Mouse (Mus musculus) heart, adult 18-20 months (tissue): Measurements from ENCODE around the gene Card10. TPM values are rescaled to one million over a fixed set of nuclear protein-coding genes. Genes with fewer than 3 reads are reported as not detected.

ENCODE experiments used
- DNase-seq, 2 experiments: peaks; one replicate each; pipeline ENCODE4 v3.0.0; 2021 to 2022; ENCODE audit warnings: mixed read lengths in 1 of 2
- long read RNA-seq, 2 experiments: library from polyadenylated mRNA; stranded (forward); transcript quantifications; one replicate each; pipeline ENCODE4 v2.0.0; 2021
- total RNA-seq, 2 experiments: library from RNA; stranded (reverse); gene quantifications; 2 replicates each; pipeline ENCODE4 v1.2.3; 2021

Gene Card10
- total RNA-seq = 10 to 100 TPM; 14.1 to 14.5 TPM
- long read RNA-seq, experiment 1, full-length matches to known transcripts = 8 of 13 reads
- long read RNA-seq, experiment 1, partial matches to known transcripts = 0 of 13 reads
- long read RNA-seq, experiment 1, other reads (novel, unspliced or antisense) = 5 of 13 reads
- long read RNA-seq, experiment 2, partial matches to known transcripts = 0 of 2 reads
- long read RNA-seq, experiment 2, other reads (novel, unspliced or antisense) = 2 of 2 reads

- DNase-seq = peak; percentile 77 to 80
Observed at GRCm38 (mm10) chr15:78802776-78803391, at the start of gene Card10. TSS of gene Card10 (minus strand) at chr15:78803042.

- peak; percentile 93 to 96 for DNase-seq
Observed at GRCm38 (mm10) chr15:78851505-78852153, 48.8 kb upstream of the Card10 start.

DNA sequence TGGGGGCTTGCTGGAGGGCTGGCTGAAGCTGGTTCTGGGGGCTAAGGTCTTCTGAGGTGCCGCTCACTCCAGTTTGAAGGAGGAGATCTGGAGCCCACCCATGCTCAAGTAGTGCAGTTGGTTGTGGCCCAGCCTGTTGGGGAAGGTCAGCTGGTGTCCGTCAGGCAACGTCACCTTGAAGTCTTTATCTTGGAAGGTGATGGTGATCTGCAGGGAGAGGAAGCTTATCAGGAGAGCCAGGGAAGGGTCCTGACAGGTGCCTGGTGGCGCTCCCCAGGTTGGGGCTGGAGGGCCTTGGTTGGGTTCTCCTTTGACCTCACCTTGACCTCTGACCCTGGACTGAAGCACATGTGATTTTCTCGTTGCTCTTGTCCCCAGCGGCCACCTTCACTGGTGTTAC lies 48.1 kb upstream of the Card10 start:
- no peak for DNase-seq

DNA sequence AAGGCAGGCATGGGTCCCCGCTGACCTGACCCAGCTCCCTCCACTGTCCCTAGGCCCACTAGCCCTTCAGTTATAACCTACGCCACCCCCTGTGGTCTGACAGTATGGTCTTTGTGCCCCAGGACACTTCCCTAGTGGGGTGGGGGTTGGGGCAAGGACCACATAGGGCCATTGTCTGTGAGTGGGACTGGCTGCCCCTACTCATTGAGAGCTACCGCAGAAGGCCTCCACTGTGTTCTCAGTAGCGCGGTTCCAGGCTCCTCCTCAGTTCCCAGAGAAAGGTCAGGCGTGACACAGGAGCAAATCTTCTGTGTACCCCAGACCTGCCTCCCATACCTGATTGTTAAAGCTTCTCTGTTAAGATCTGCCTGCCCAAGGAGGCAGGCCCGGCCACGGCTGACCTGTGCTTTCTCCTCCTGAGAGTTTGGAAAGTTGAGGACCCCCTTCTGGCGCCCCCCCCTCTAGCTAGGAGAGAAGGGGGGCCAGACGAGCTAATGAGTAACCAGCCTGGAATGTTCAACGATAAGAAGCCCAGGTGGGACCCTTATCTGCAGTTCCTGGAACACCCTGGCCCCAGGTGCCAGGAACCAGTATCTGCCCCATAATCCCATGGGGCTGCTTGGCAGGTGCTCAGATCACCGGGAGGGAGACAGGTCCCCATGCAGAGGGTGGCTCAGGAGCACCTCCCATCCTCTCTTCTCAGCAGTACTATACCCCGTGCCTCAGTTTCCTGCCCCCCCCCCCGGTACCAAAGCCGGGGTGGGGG lies 47.4 kb upstream of the Card10 start:
- peak in 1 of 2 experiments; percentile 13 for DNase-seq

DNA sequence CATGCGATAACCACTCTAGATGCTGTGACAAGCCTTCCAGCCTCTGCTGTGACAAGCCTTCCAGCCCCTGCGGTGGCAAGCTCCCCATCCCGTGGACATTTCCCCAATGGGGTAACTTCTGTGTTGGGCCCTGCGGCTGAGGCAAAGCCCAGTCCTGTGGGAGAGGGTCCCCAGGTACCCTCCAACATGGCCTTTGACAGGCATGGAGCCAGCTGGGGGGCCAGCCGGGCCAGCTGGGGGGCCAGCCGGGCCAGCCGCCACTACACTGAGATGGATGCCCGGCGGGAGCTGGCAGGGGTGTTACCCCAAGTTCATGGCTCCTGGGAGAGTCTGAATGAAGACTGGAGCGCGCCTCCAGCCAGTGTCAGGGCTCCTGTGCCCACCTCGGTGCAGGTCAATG lies 46.6 kb upstream of the Card10 start:
- DNase-seq = peak in 1 of 2 experiments; percentile 5

- DNase-seq = peak; percentile 85 to 95
Observed at GRCm38 (mm10) chr15:78848467-78848866, 45.6 kb upstream of the Card10 start.

GRCm38 (mm10) chr15:78846805-78847204 lies 44.0 kb upstream of the Card10 start:
- DNase-seq = peak in 1 of 2 experiments; percentile 12

DNA sequence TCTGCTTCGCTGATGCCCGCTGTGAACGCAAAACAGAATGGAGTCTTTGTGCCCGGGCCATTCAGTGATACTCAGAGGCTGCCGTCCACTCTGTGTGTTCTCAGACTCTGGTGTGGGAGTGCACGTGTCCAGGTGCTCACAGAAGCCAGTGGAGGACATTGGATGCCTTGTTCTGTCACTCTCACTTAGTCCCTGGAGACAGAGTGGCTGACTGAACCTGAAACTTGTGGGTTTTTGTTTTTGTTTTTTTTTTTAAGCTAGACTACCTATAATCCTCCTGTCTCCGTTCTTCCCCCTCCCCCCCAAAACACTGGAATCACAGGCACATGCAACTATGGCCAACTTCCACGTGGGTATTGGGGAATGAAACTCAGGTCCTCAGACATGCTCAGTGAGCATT lies 43.5 kb upstream of the Card10 start:
- no peak for DNase-seq

GRCm38 (mm10) chr15:78845867-78846266 lies 43.0 kb upstream of the Card10 start:
- peak; percentile 29 to 42 for DNase-seq

- peak; percentile 59 to 72 for DNase-seq
Observed at GRCm38 (mm10) chr15:78845321-78845720, 42.5 kb upstream of the Card10 start.

- DNase-seq = peak; percentile 85 to 86
Observed at GRCm38 (mm10) chr15:78844791-78845190, 41.9 kb upstream of the Card10 start.

- peak; percentile 46 to 63 for DNase-seq
Observed at GRCm38 (mm10) chr15:78843581-78844469, 41.0 kb upstream of the Card10 start.

GRCm38 (mm10) chr15:78842371-78843163 lies 39.7 kb upstream of the Card10 start, which contains the start of gene Cdc42ep1:
TSS of gene Cdc42ep1 (plus strand) at chr15:78842624.
- DNase-seq = peak; percentile 85 to 87

GRCm38 (mm10) chr15:78841161-78841790 lies 38.4 kb upstream of the Card10 start:
- DNase-seq = peak in 1 of 2 experiments; percentile 13

DNA sequence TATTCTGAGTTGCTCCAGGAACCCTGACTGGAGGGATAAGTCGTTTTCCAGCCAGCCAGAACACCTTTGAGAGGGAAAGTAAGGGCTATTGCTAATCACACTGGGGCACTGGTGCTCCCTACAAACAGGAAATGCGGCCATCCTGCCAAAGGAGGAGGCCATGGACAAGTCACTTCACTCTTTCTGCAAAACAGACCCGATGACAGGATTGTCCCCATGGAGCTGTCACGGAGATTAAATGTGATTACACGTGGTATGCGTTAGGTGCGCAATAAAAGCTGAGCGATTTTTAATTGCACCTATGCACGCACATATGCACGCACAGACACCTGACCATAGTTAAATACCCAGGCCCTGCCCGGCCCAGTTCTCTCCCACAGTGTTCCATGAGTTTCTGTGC lies 37.9 kb upstream of the Card10 start:
- DNase-seq = peak in 1 of 2 experiments; percentile 23

DNA sequence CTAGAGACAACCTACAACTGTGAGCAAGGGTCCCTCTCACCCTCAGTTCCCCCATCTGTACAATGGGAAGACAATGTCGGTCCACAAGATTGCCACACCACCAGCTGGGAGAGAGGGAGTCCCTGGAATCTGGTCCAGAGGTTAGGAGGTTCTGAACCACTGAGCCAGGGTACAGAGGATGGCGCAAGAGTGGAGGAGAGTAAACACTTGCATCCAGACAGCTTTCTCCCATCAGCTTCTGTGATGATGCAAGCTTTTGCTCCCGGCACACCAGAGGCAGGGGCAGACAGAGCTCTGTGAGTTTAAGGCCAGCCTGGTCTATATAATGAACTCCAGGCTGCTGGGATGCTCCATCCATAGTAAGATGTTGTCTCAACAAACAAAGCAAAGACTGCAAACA lies 37.4 kb upstream of the Card10 start:
- peak; percentile 71 to 84 for DNase-seq

DNA sequence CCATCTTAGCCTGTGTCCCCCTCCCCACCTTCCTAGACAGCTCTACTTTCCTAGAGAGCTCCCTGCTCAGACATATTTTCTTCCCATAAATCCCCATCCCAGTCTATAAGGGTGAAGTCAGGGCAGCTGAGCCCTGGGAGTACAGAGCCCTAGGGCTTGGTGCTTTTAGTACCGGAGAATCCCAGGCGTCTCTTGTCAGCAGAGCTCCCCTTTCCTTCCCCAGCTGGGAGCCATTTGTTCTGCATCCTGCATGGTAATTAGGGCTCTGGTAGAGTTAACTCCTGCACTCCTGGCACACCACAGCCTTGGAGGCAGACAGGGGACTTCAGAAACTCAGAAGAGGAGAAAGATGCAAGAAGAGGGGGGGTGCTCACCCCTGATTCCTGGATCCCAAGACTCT lies 36.9 kb upstream of the Card10 start:
- DNase-seq = peak in 1 of 2 experiments; percentile 29

- DNase-seq = peak; percentile 81 to 91
Observed at GRCm38 (mm10) chr15:78836086-78836621, 33.3 kb upstream of the Card10 start.

GRCm38 (mm10) chr15:78835200-78836085 lies 32.6 kb upstream of the Card10 start:
- DNase-seq = peak; percentile 71 to 77
